Mouse (Mus musculus) MEL (cell line): ENCODE data around the gene Ppm1g. TPM values are rescaled to one million over a fixed set of nuclear protein-coding genes. Genes with fewer than 3 reads are reported as not detected.

Experiments used
- DNase-seq: peaks from one replicate; pipeline ENCODE4 v3.0.0; 2011; ENCODE audit warnings: low read depth, low spot score
- H3K27ac ChIP-seq: 2 replicates; pipeline ENCODE4 v1.5.1; 2012; ENCODE audit warnings: low read depth, mild to moderate bottlenecking, control low read depth, low read length, moderate library complexity; ENCODE audit not compliant: control insufficient read depth
- H3K27me3 ChIP-seq, 2 experiments: fragments of 150-350 bp in 1 of 2; sonication (generic) in 1 of 2; 2 replicates each; pipeline ENCODE4 v1.6.1; 2012; ENCODE audit warnings: low read length in 2 of 2, mild to moderate bottlenecking in 2 of 2, improper control_type of control experiment in 1 of 2, moderate library complexity in 1 of 2; ENCODE audit not compliant: insufficient read depth in 2 of 2, control insufficient read depth in 1 of 2
- H3K36me3 ChIP-seq, 2 experiments: 2 replicates each; pipeline ENCODE4 v1.6.1; 2012 to 2014; ENCODE audit warnings: low read length in 2 of 2, improper control_type of control experiment in 1 of 2, inconsistent platforms in 1 of 2, mild to moderate bottlenecking in 1 of 2; ENCODE audit not compliant: insufficient read depth in 2 of 2, control insufficient read depth in 1 of 2
- H3K4me1 ChIP-seq, 2 experiments: fragments of 150-350 bp in 1 of 2; sonication (generic) in 1 of 2; 2 replicates each; pipeline ENCODE4 v1.6.1; 2012; ENCODE audit warnings: low read length in 2 of 2, improper control_type of control experiment in 1 of 2, mild to moderate bottlenecking in 1 of 2; ENCODE audit not compliant: insufficient read depth in 2 of 2, control insufficient read depth in 1 of 2
- H3K4me3 ChIP-seq, 2 experiments: fragments of 150-350 bp in 1 of 2; sonication (generic) in 1 of 2; 2 replicates each; pipeline ENCODE4 v1.5.1; 2012; ENCODE audit warnings: low read depth in 2 of 2, low read length in 2 of 2, mild to moderate bottlenecking in 2 of 2, moderate library complexity in 2 of 2, control low read depth in 1 of 2, improper control_type of control experiment in 1 of 2; ENCODE audit not compliant: control insufficient read depth in 1 of 2, insufficient read depth in 1 of 2
- H3K79me2 ChIP-seq: 2 replicates; pipeline ENCODE4 v1.6.1; 2012; ENCODE audit warnings: mild to moderate bottlenecking, low read length, moderate library complexity; ENCODE audit not compliant: control insufficient read depth, poor library complexity, insufficient read depth
- H3K9ac ChIP-seq: 2 replicates; pipeline ENCODE4 v1.6.1; 2012; ENCODE audit warnings: low read depth, mild to moderate bottlenecking, control low read depth, low read length, moderate library complexity; ENCODE audit not compliant: control insufficient read depth, poor library complexity, severe bottlenecking
- H3K9me3 ChIP-seq: fragments of 150-350 bp; sonication (generic); replicated peaks from 2 replicates; pipeline ENCODE4 v1.6.1; 2012; ENCODE audit warnings: mild to moderate bottlenecking, low read length, improper control_type of control experiment, moderate library complexity; ENCODE audit not compliant: insufficient read depth
- BHLHE40 ChIP-seq: IDR thresholded peaks from 2 replicates; pipeline ENCODE4 v1.6.1; 2012; ENCODE audit warnings: low read depth, mild to moderate bottlenecking, inconsistent platforms, low read length, improper control_type of control experiment, borderline replicate concordance
- CHD1 ChIP-seq: IDR thresholded peaks from 2 replicates; pipeline ENCODE4 v1.6.1; 2012; ENCODE audit warnings: low read depth, mild to moderate bottlenecking, inconsistent platforms, low read length, improper control_type of control experiment
- CTCF ChIP-seq, 3 experiments: IDR thresholded peaks in 2 of 3; conservative IDR thresholded peaks in 1 of 3; 2 replicates each; pipeline ENCODE4 v1.5.1; 2011 to 2012; ENCODE audit warnings: low read length in 3 of 3, low read depth in 2 of 3, mild to moderate bottlenecking in 2 of 3, improper control_type of control experiment in 1 of 3, inconsistent platforms in 1 of 3, mixed read lengths in 1 of 3, moderate library complexity in 1 of 3; ENCODE audit not compliant: control insufficient read depth in 1 of 3, insufficient read depth in 1 of 3, poor library complexity in 1 of 3, severe bottlenecking in 1 of 3
- E2F4 ChIP-seq: IDR thresholded peaks from 2 replicates; pipeline ENCODE4 v1.6.1; 2011; ENCODE audit warnings: low read depth, low read length, improper control_type of control experiment, borderline replicate concordance
- ELF1 ChIP-seq: IDR thresholded peaks from 2 replicates; pipeline ENCODE4 v1.6.1; 2014; ENCODE audit warnings: low read depth, mild to moderate bottlenecking, inconsistent platforms, low read length, improper control_type of control experiment, moderate library complexity
- GABPA ChIP-seq: IDR thresholded peaks from 2 replicates; pipeline ENCODE4 v1.6.1; 2012; ENCODE audit warnings: low read depth, mild to moderate bottlenecking, inconsistent platforms, low read length, improper control_type of control experiment, moderate library complexity
- GATA1 ChIP-seq: IDR thresholded peaks from 2 replicates; pipeline ENCODE4 v1.6.1; 2011; ENCODE audit warnings: low read depth, low read length, improper control_type of control experiment
- HCFC1 ChIP-seq: IDR thresholded peaks from 2 replicates; pipeline ENCODE4 v1.6.1; 2012; ENCODE audit warnings: low read depth, mild to moderate bottlenecking, inconsistent platforms, low read length, improper control_type of control experiment, moderate library complexity
- JUND ChIP-seq: IDR thresholded peaks from 2 replicates; pipeline ENCODE4 v1.6.1; 2011; ENCODE audit warnings: low read depth, mild to moderate bottlenecking, improper control_type of control experiment, low read length
- KAT2A ChIP-seq: conservative IDR thresholded peaks from 2 replicates; pipeline ENCODE4 v1.6.1; 2012; ENCODE audit warnings: low read depth, low read length, improper control_type of control experiment, inconsistent platforms
- MAFK ChIP-seq: IDR thresholded peaks from 2 replicates; pipeline ENCODE4 v1.6.1; 2011; ENCODE audit warnings: low read depth, mild to moderate bottlenecking, low read length, improper control_type of control experiment, borderline replicate concordance
- MAX ChIP-seq: IDR thresholded peaks from 2 replicates; pipeline ENCODE4 v1.6.1; 2011; ENCODE audit warnings: low read length, improper control_type of control experiment
- MAZ ChIP-seq: IDR thresholded peaks from 2 replicates; pipeline ENCODE4 v1.6.1; 2012; ENCODE audit warnings: low read depth, mild to moderate bottlenecking, inconsistent platforms, low read length, improper control_type of control experiment
- MEF2A ChIP-seq: IDR thresholded peaks from 2 replicates; pipeline ENCODE4 v1.6.1; 2014; ENCODE audit warnings: low read depth, mild to moderate bottlenecking, inconsistent platforms, low read length, improper control_type of control experiment; ENCODE audit not compliant: poor library complexity, insufficient replicate concordance, severe bottlenecking; ENCODE audit errors: extremely low read depth
- MXI1 ChIP-seq: IDR thresholded peaks from 2 replicates; pipeline ENCODE4 v1.6.1; 2011; ENCODE audit warnings: mild to moderate bottlenecking, low read depth, low read length, improper control_type of control experiment
- MYC ChIP-seq: IDR thresholded peaks from 2 replicates; pipeline ENCODE4 v1.6.1; 2011; ENCODE audit warnings: low read depth, mild to moderate bottlenecking, low read length, improper control_type of control experiment, moderate library complexity
- NELFE ChIP-seq: IDR thresholded peaks from 2 replicates; pipeline ENCODE4 v1.6.1; 2011; ENCODE audit warnings: low read depth, low read length, improper control_type of control experiment
- NRF1 ChIP-seq: IDR thresholded peaks from 2 replicates; pipeline ENCODE4 v1.6.1; 2014; ENCODE audit warnings: low read depth, mild to moderate bottlenecking, inconsistent platforms, low read length, improper control_type of control experiment, moderate library complexity; ENCODE audit not compliant: poor library complexity, insufficient read depth, severe bottlenecking
- POLR2A ChIP-seq, 2 experiments: IDR thresholded peaks; 2 replicates each; pipeline ENCODE4 v1.6.1; 2011 to 2012; ENCODE audit warnings: low read length in 2 of 2, mild to moderate bottlenecking in 2 of 2, control low read depth in 1 of 2, improper control_type of control experiment in 1 of 2, low read depth in 1 of 2, moderate library complexity in 1 of 2; ENCODE audit not compliant: control insufficient read depth in 1 of 2, insufficient read depth in 1 of 2, poor library complexity in 1 of 2
- POLR2AphosphoS2 ChIP-seq: IDR thresholded peaks from 2 replicates; pipeline ENCODE4 v1.6.1; 2011; ENCODE audit warnings: low read length, improper control_type of control experiment
- POLR2AphosphoS5 ChIP-seq: IDR thresholded peaks from 2 replicates; pipeline ENCODE4 v1.6.1; 2012; ENCODE audit warnings: low read depth, borderline replicate concordance, mild to moderate bottlenecking, inconsistent platforms, low read length, moderate library complexity, mixed read lengths
- RAD21 ChIP-seq: IDR thresholded peaks from 2 replicates; pipeline ENCODE4 v1.6.1; 2011; ENCODE audit warnings: mild to moderate bottlenecking, low read depth, low read length, improper control_type of control experiment
- RCOR1 ChIP-seq: IDR thresholded peaks from 2 replicates; pipeline ENCODE4 v1.6.1; 2012; ENCODE audit warnings: low read depth, mild to moderate bottlenecking, inconsistent platforms, low read length, improper control_type of control experiment
- SIN3A ChIP-seq: IDR thresholded peaks from 2 replicates; pipeline ENCODE4 v1.6.1; 2012; ENCODE audit warnings: low read length, improper control_type of control experiment, inconsistent platforms
- SMC3 ChIP-seq: IDR thresholded peaks from 2 replicates; pipeline ENCODE4 v1.6.1; 2011; ENCODE audit warnings: low read depth, low read length, improper control_type of control experiment
- TAL1 ChIP-seq: IDR thresholded peaks from 2 replicates; pipeline ENCODE4 v1.6.1; 2012; ENCODE audit warnings: mild to moderate bottlenecking, inconsistent platforms, low read length, moderate library complexity, mixed read lengths
- TBP ChIP-seq: IDR thresholded peaks from 2 replicates; pipeline ENCODE4 v1.8.0; 2011; ENCODE audit warnings: low read depth, low read length, improper control_type of control experiment
- TCF12 ChIP-seq: IDR thresholded peaks from 2 replicates; pipeline ENCODE4 v1.6.1; 2014; ENCODE audit warnings: low read depth, mild to moderate bottlenecking, inconsistent platforms, low read length, improper control_type of control experiment, moderate library complexity
- UBTF ChIP-seq: IDR thresholded peaks from 2 replicates; pipeline ENCODE4 v1.6.1; 2012; ENCODE audit warnings: low read depth, mild to moderate bottlenecking, inconsistent platforms, low read length, improper control_type of control experiment, moderate library complexity, borderline replicate concordance; ENCODE audit not compliant: insufficient read depth
- USF1 ChIP-seq: IDR thresholded peaks from 2 replicates; pipeline ENCODE4 v1.6.1; 2014; ENCODE audit warnings: low read depth, mild to moderate bottlenecking, inconsistent platforms, low read length, improper control_type of control experiment, moderate library complexity
- ZC3H11A ChIP-seq: IDR thresholded peaks from 2 replicates; pipeline ENCODE4 v1.6.1; 2012; ENCODE audit warnings: low read depth, mild to moderate bottlenecking, inconsistent platforms, low read length, improper control_type of control experiment
- ZKSCAN1 ChIP-seq: IDR thresholded peaks from 2 replicates; pipeline ENCODE4 v1.6.1; 2012; ENCODE audit warnings: low read depth, mild to moderate bottlenecking, inconsistent platforms, low read length, improper control_type of control experiment, moderate library complexity
- ZMIZ1 ChIP-seq: IDR thresholded peaks from 2 replicates; pipeline ENCODE4 v1.6.1; 2012; ENCODE audit warnings: low read depth, mild to moderate bottlenecking, inconsistent platforms, low read length, improper control_type of control experiment, moderate library complexity
- ZNF384 ChIP-seq: IDR thresholded peaks from 2 replicates; pipeline ENCODE4 v1.6.1; 2012; ENCODE audit warnings: low read depth, mild to moderate bottlenecking, inconsistent platforms, low read length, improper control_type of control experiment
- polyA plus RNA-seq, 2 experiments: library from polyadenylated mRNA; stranded (reverse) in 1 of 2; unstranded in 1 of 2; fragments of >175 nt in 1 of 2; fragments of >200 nt in 1 of 2; gene quantifications; 2 replicates each; pipeline versions ENCODE4 v1.2.1 to v1.2.4; 2012; ENCODE audit warnings: low replicate concordance in 2 of 2, low read depth in 1 of 2; ENCODE audit not compliant: insufficient read length in 2 of 2, insufficient read depth in 1 of 2, missing spikeins in 1 of 2
- total RNA-seq: library from RNA; depleted of rRNA; stranded (reverse); fragments of 300-350 nt; gene quantifications from 2 replicates; pipeline ENCODE4 v1.2.3, GENCODE M21; 2012

Gene Ppm1g
- total and polyA plus RNA-seq, 3 experiments: 169 to 639 (median 408) TPM

DNA sequence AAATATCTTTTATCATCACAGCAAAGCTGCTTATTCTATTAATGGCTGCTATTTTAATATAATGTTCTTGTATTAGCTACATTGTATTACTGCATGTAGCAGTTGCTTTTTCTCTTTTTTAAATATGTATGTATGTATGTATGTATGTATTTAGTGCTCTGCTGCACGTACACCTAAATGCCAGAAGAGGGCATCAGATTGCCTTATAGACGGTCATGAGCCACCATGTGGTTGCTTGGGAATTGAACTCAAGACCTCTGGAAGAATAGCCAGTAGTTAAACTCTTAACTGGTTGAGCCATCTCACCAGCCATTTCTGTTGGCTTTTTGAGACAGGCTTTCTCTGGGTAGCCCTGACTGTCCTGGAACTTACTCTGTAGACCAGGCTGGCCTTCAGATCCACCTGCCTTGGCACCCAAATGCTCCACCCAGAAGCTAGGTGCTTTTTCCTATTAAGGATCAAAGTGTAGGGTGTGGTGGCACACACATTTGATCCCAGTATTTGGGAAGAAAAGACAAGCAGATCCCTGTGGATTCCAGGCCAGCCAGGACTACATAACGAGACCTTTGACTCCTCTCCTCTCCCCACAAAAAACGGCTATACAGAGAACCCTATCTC lies 32.2 kb downstream of the Ppm1g start:
- H3K27me3 ChIP-seq: no peaks in the 10 kb centered on the region
- peaks cover 6 to 23% of the 10 kb centered on the region in 2 experiments for H3K4me1 ChIP-seq
- DNase-seq: peak; percentile 80
- H3K27ac ChIP-seq: no peak overlapping the region
- peak; percentile 26; the same call in 1 of the 2 replicates for TF ChIP-seq MAX
- no peak for TF ChIP-seq NRF1
- no peak for TF ChIP-seq GABPA
- peak; percentile 41; the same call in 1 of the 2 replicates for TF ChIP-seq MXI1
- TF ChIP-seq RAD21: peak; percentile 53
- no peak for TF ChIP-seq ZKSCAN1
- no peak for TF ChIP-seq POLR2A (IDR thresholded peaks at IDR 0.05; ENCODE audit: control insufficient read depth in 1 of 2, insufficient read depth in 1 of 2, low read depth in 1 of 2, low read length in 2 of 2, poor library complexity in 1 of 2)
- no peak for TF ChIP-seq RCOR1
- peak; percentile 72 for TF ChIP-seq TBP
- TF ChIP-seq HCFC1: peak; percentile 23; the same call in 1 of the 2 replicates
- TF ChIP-seq ZMIZ1: no peak
- TF ChIP-seq MAZ: no peak
- TF ChIP-seq SMC3: peak; percentile 67
- TF ChIP-seq MEF2A: no peak
- TF ChIP-seq E2F4: no peak
- TF ChIP-seq JUND: no peak
- TF ChIP-seq NELFE: no peak
- no peak; the same call in 1 of the 2 replicates for TF ChIP-seq ZC3H11A
- TF ChIP-seq POLR2AphosphoS2: no peak
- no peak for TF ChIP-seq CHD1
- TF ChIP-seq CTCF (IDR thresholded peaks at IDR 0.05 in 2 of 3, conservative IDR thresholded peaks at IDR 0.05 in 1 of 3; ENCODE audit: control insufficient read depth in 1 of 3, insufficient read depth in 1 of 3, low read depth in 2 of 3, low read length in 3 of 3, poor library complexity in 1 of 3, severe bottlenecking in 1 of 3): peak; percentile 59 to 89 (median 67)
- no peak for TF ChIP-seq BHLHE40
- no peak for TF ChIP-seq USF1
- TF ChIP-seq TAL1: no peak
- TF ChIP-seq MAFK: no peak
- peak; percentile 46; the same call in 1 of the 2 replicates for TF ChIP-seq SIN3A
- TF ChIP-seq ELF1: no peak
- no peak for TF ChIP-seq TCF12
- 0 out of 2 replicates have a peak, but pooled peaks have one; percentile 21 for TF ChIP-seq ZNF384
- TF ChIP-seq UBTF: no peak
- TF ChIP-seq KAT2A: no peak
- TF ChIP-seq POLR2AphosphoS5: no peak
- TF ChIP-seq GATA1: no peak
- peak; percentile 95 for TF ChIP-seq MYC
- peaks cover 5 to 23% of the 10 kb centered on the region in 2 experiments for H3K36me3 ChIP-seq
- H3K79me2 ChIP-seq: peaks cover 15% of the 10 kb centered on the region
- no peak overlapping the region for H3K4me3 ChIP-seq
- H3K9me3 ChIP-seq: no peaks in the 10 kb centered on the region
- no peak overlapping the region for H3K9ac ChIP-seq
